Mouse (Mus musculus): ENCODE data around the gene Ccr10. TPM values are rescaled to one million over a fixed set of nuclear protein-coding genes. Genes with fewer than 3 reads are reported as not detected.

The Ccr10 gene
- polyA plus RNA-seq, 1 experiment from 2014 or later = 0.09 TPM

DNA sequence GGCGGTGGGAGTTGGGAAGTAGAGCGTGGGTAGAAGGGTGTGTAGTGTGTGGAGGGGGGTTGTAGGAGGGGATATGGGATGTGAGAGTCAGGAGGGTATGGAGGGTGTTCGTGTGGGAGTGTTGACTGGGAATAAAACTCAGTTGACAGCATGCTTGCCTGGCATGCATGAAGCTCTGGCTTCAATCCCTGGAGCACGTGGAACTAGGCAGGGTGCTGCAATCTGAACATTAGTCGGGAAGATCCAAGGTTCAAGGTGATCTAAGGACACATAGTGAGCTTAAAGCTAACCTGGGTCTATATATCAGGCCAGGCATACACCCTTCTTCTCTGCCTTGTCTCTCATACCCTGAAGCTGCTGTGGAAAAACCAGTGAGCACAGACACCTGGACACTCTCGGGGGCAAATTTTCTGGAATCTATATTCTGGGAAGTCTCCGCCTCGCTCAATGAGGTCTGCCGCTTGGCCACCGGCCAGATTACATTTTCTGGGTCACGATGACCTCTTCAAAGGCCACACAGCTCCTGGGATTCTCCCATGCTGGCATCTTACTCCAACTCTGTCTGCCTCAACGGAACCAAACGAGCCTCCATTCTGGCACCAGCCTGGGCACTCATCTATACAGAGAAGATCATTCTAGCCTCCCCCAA, 40.9 kb downstream of the Ccr10 start:
- peak; percentile 68 for DNase-seq
- no peaks in the 10 kb centered on the region for H3K36me3 ChIP-seq (replicated peaks; ENCODE audit: insufficient read depth, low read length)
- H3K4me3 ChIP-seq (ENCODE audit: low read depth, low read length) = no peak overlapping the region
- H3K9me3 ChIP-seq (ENCODE audit: low read length) = no peaks in the 10 kb centered on the region
- 64% methylated on average over 13 of the region's 13 CpGs for WGBS (ENCODE audit: insufficient replicate concordance)
- peak overlapping the region; percentile 76 for H3K27ac ChIP-seq (ENCODE audit: low read depth)
- TF ChIP-seq CTCF (IDR thresholded peaks at IDR 0.05; ENCODE audit: low read depth) (no peak), EP300 (IDR thresholded peaks at IDR 0.05; ENCODE audit: low read depth) (no peak)
- H3K27me3 ChIP-seq (ENCODE audit: insufficient read depth, low read length) = no peaks in the 10 kb centered on the region; the same call in 1 of the 2 replicates
- ATAC-seq = peak; percentile 86
- H3K9ac ChIP-seq (replicated peaks) = no peak overlapping the region; the same call in 1 of the 2 replicates
- peaks cover 8% of the 10 kb centered on the region; the same call in 1 of the 2 replicates for H3K4me1 ChIP-seq (ENCODE audit: insufficient read depth)
- H3K4me2 ChIP-seq (ENCODE audit: low read depth, low read length) = no peak overlapping the region

- DNase-seq = no peak
- H3K9ac ChIP-seq (replicated peaks) = no peak overlapping the region
- no peak overlapping the region for H3K27ac ChIP-seq (ENCODE audit: low read depth)
- H3K4me1 ChIP-seq (ENCODE audit: insufficient read depth) = peaks cover 5% of the 10 kb centered on the region; the same call in 1 of the 2 replicates
- no peaks in the 10 kb centered on the region for H3K9me3 ChIP-seq (ENCODE audit: low read length)
- H3K36me3 ChIP-seq (replicated peaks; ENCODE audit: insufficient read depth, low read length) = no peaks in the 10 kb centered on the region
- no peak for TF ChIP-seq CTCF (IDR thresholded peaks at IDR 0.05; ENCODE audit: low read depth)
- no peak for TF ChIP-seq EP300 (IDR thresholded peaks at IDR 0.05; ENCODE audit: low read depth)
- H3K27me3 ChIP-seq (ENCODE audit: insufficient read depth, low read length) = no peaks in the 10 kb centered on the region
- WGBS (ENCODE audit: insufficient replicate concordance) = 32% methylated on average over 12 of the region's 12 CpGs
- no peak for ATAC-seq
- H3K4me3 ChIP-seq (ENCODE audit: low read depth, low read length) = no peak overlapping the region
- no peak overlapping the region for H3K4me2 ChIP-seq (ENCODE audit: low read depth, low read length)
These were observed 42.2 kb downstream of the Ccr10 start for GRCm38 (mm10) chr11:101133037-101133436.

GRCm38 (mm10) chr11:101131701-101132100, 43.5 kb downstream of the Ccr10 start:
- no peak overlapping the region for H3K9ac ChIP-seq (replicated peaks)
- peak; percentile 66 for DNase-seq
- no peaks in the 10 kb centered on the region for H3K9me3 ChIP-seq (ENCODE audit: low read length)
- no peak overlapping the region for H3K27ac ChIP-seq (ENCODE audit: low read depth)
- TF ChIP-seq EP300 (IDR thresholded peaks at IDR 0.05; ENCODE audit: low read depth) (no peak), CTCF (IDR thresholded peaks at IDR 0.05; ENCODE audit: low read depth) (peak; percentile 60)
- H3K27me3 ChIP-seq (ENCODE audit: insufficient read depth, low read length) = no peaks in the 10 kb centered on the region
- H3K4me2 ChIP-seq (ENCODE audit: low read depth, low read length) = no peak overlapping the region
- no peak for ATAC-seq
- H3K4me3 ChIP-seq (ENCODE audit: low read depth, low read length) = no peak overlapping the region
- peaks cover 1% of the 10 kb centered on the region; the same call in 1 of the 2 replicates for H3K36me3 ChIP-seq (replicated peaks; ENCODE audit: insufficient read depth, low read length)
- H3K4me1 ChIP-seq (ENCODE audit: insufficient read depth) = peaks cover 5% of the 10 kb centered on the region; the same call in 1 of the 2 replicates
- WGBS (ENCODE audit: insufficient replicate concordance) = 86% methylated on average over 6 of the region's 6 CpGs

DNA sequence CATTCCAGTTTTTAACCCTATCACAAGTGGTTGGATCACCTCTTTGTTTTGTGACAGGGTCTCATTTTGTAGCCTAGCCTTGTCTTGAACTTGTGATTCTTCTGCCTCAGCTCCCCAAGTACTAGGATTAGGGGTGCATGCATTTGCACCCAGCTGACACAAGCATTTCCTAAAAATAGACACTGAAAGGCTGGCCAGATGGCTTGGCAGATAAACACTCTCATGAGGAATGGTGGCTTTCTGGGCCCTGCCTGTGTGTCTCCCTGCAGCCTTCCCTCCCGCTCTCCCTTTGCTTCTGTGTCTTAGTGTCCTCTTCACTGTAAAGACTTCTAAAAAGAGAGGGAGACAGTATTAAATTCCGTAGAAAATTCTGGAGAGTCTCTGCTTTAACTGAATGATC, 44.1 kb downstream of the Ccr10 start:
- Histone ChIP-seq H3K4me2 (ENCODE audit: low read depth, low read length) (no peak overlapping the region), H3K36me3 (replicated peaks; ENCODE audit: insufficient read depth, low read length) (peaks cover 6% of the 10 kb centered on the region), H3K27ac (ENCODE audit: low read depth) (no peak overlapping the region), H3K9me3 (ENCODE audit: low read length) (no peaks in the 10 kb centered on the region), H3K4me1 (ENCODE audit: insufficient read depth) (peaks cover 5% of the 10 kb centered on the region; the same call in 1 of the 2 replicates), H3K27me3 (ENCODE audit: insufficient read depth, low read length) (no peaks in the 10 kb centered on the region), H3K9ac (replicated peaks) (no peak overlapping the region), H3K4me3 (ENCODE audit: low read depth, low read length) (no peak overlapping the region)
- 69% methylated on average over 2 of the region's 2 CpGs for WGBS (ENCODE audit: insufficient replicate concordance)
- TF ChIP-seq CTCF (IDR thresholded peaks at IDR 0.05; ENCODE audit: low read depth) (no peak), EP300 (IDR thresholded peaks at IDR 0.05; ENCODE audit: low read depth) (no peak)
- ATAC-seq = no peak
- no peak for DNase-seq

DNA sequence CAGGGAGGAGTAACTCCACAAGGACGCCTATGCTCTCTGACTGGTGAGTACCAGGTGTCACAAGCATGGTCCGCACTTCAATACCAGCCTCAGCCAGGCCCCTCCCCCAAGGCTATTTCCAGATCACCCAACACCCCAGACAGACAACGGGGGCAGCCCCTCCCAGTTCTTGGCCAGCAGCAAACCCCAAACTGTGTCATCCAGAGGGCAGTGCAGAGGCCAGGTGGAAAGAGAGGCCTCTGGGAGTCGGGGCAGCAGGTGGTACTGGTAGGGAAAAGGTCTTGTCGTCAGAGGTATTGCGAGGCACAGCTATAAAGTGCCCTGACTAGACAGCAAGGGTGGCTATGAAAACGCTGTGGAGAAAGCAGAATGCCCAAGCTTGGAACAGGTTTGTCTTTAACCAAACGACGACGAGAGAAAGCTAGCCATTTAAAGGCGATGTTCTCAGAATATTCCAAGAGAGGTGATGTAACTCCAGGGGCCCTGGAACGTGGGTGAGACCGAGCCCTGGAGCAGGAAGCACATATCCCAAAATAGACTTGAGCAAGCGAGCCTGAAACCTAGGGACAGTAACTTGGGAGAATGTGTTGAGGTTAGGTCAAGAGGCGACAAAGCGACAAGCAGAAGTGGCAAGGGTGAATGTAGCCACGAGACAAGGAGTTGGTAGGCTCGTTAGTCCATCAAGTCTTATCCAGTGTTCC, 45.0 kb downstream of the Ccr10 start:
- ATAC-seq (peak; percentile 68), DNase-seq (peak; percentile 55)
- Histone ChIP-seq H3K27me3 (ENCODE audit: insufficient read depth, low read length) (no peaks in the 10 kb centered on the region), H3K4me2 (ENCODE audit: low read depth, low read length) (no peak overlapping the region), H3K36me3 (replicated peaks; ENCODE audit: insufficient read depth, low read length) (peaks cover 10% of the 10 kb centered on the region), H3K4me1 (ENCODE audit: insufficient read depth) (peaks cover 5% of the 10 kb centered on the region; the same call in 1 of the 2 replicates), H3K9me3 (ENCODE audit: low read length) (no peaks in the 10 kb centered on the region), H3K9ac (replicated peaks) (no peak overlapping the region), H3K4me3 (ENCODE audit: low read depth, low read length) (no peak overlapping the region), H3K27ac (ENCODE audit: low read depth) (no peak overlapping the region)
- TF ChIP-seq CTCF (IDR thresholded peaks at IDR 0.05; ENCODE audit: low read depth) (no peak), EP300 (IDR thresholded peaks at IDR 0.05; ENCODE audit: low read depth) (no peak)
- WGBS (ENCODE audit: insufficient replicate concordance) = 41% methylated on average over 18 of the region's 18 CpGs

GRCm38 (mm10) chr11:101128996-101129577, 46.2 kb downstream of the Ccr10 start:
- Histone ChIP-seq H3K9me3 (ENCODE audit: low read length) (no peaks in the 10 kb centered on the region), H3K4me3 (ENCODE audit: low read depth, low read length) (no peak overlapping the region), H3K27me3 (ENCODE audit: insufficient read depth, low read length) (no peaks in the 10 kb centered on the region), H3K9ac (replicated peaks) (no peak overlapping the region), H3K36me3 (replicated peaks; ENCODE audit: insufficient read depth, low read length) (peaks cover 10% of the 10 kb centered on the region), H3K4me1 (ENCODE audit: insufficient read depth) (peaks cover 5% of the 10 kb centered on the region; the same call in 1 of the 2 replicates), H3K4me2 (ENCODE audit: low read depth, low read length) (no peak overlapping the region), H3K27ac (ENCODE audit: low read depth) (no peak overlapping the region)
- no peak for TF ChIP-seq CTCF (IDR thresholded peaks at IDR 0.05; ENCODE audit: low read depth)
- TF ChIP-seq EP300 (IDR thresholded peaks at IDR 0.05; ENCODE audit: low read depth) = no peak
- 75% methylated on average over 11 of the region's 11 CpGs for WGBS (ENCODE audit: insufficient replicate concordance)
- ATAC-seq (no peak), DNase-seq (no peak)

Measured in liver, postnatal 0 days (tissue).